Mouse (Mus musculus): Measurements from ENCODE around the gene Rhbdf1. TPM values are rescaled to one million over a fixed set of nuclear protein-coding genes. Genes with fewer than 3 reads are reported as not detected.

The Rhbdf1 gene
- total and polyA plus RNA-seq, 3 experiments, result 2.9 to 14.3 TPM; not detected in 1

DNA sequence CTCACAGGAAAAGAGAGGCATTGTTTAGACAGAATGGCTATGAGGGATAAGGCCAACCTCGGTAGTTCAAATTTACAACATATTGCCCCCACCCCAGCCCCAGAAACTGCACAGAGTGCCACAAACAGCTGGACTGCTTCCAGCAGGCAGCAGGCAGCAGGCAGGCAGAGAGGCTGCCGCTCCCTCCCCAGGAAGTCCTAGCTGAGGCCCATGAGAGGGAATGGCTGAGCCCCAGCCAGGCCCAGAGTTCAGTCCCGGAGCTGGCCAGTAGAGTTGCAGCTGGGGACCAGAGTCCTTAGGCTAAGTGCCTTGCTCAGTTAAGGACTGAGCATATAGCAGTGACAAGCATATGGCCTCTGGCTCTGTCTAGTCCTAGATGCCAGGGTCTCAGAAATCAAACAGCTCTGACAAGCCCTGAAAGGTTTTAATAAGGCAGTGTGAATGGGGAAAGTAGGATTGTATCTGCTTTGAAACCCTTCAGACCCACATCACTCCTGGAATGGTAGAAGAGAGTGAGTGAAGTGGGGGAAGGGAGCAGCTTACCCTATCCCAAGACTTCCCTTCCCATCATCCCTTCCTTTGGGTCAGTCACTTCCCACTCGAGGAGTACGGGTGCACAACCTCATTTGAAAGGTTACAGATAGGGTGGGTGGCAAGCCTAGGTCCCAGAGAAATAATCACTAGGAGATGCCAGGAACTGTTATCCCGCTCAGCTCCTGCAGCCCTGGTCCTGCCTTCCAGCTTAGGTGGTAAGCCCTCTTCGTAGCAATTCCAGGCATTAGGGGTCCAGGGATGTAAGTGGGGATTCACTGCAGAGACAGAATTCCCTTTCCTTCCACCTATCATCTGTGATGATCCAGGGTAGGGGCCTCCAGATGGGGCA is 3.4 kb upstream of the Rhbdf1 start:
- Histone ChIP-seq H3K9me3 (replicated peaks; ENCODE audit: insufficient read depth, low read length) (no peaks in the 10 kb centered on the region), H3K4me3 (ENCODE audit: control insufficient read depth in 1 of 2, insufficient read depth in 1 of 2, low read depth in 2 of 2, low read length in 2 of 2) (peak overlapping the region; percentile 2 to 17; a peak in 1 of 4 replicates), H3K36me3 (ENCODE audit: control insufficient read depth in 1 of 2, insufficient read depth in 2 of 2, low read length in 2 of 2) (peaks cover 0 to 13% of the 10 kb centered on the region in 2 experiments; a peak in 2 of 4 replicates), H3K27ac (ENCODE audit: control insufficient read depth, low read depth, low read length) (peak overlapping the region; percentile 52), H3K27me3 (ENCODE audit: control insufficient read depth in 1 of 2, insufficient read depth in 2 of 2, low read length in 2 of 2) (peaks cover 10 to 14% of the 10 kb centered on the region in 2 experiments), H3K79me2 (ENCODE audit: control insufficient read depth, insufficient read depth, low read length, poor library complexity) (peaks cover 11% of the 10 kb centered on the region), H3K4me1 (ENCODE audit: control insufficient read depth in 1 of 2, insufficient read depth in 2 of 2, low read length in 2 of 2) (peaks cover 9 to 30% of the 10 kb centered on the region in 2 experiments), H3K9ac (ENCODE audit: control insufficient read depth, low read depth, low read length, poor library complexity, severe bottlenecking) (peak overlapping the region; percentile 55)
- TF ChIP-seq MAFK (IDR thresholded peaks at IDR 0.05; ENCODE audit: borderline replicate concordance, low read depth, low read length) (no peak), ELF1 (IDR thresholded peaks at IDR 0.05; ENCODE audit: low read depth, low read length) (0 out of 2 replicates have a peak, but pooled peaks have one; percentile 4)
- peak; percentile 70 for DNase-seq (ENCODE audit: low read depth, low spot score)

DNA sequence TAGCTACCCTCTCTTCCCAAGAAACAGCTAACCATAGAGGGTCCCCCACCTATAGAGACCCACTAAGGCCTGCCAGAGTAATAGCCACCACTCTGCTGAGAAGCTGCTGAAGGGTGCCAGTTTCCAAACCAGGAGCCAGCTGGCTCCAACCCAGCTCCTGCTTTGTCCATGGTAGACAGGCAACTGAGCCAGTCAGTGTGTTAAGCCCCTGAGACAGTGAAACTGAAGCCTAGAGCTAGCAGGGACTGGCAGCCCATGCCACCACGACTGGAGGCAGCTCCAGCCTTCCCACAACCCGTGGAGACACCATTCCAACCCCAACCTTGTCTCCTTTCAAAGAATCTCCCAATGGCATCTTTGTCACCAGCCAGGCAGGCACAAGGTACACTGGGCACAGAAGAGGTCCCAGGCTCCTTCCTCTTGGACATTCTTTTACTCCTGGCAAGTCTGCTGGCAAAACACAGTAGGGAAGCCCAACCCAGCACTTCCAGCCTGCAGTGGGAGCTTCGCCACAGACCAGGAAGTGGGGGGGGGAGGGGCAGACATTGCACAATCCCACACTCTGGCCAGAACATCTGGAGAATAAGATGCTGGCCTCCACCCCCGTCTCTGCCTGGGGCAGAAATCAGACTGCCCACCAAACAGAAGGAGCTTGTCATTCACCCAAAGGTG is 2.5 kb upstream of the Rhbdf1 start:
- DNase-seq (ENCODE audit: low read depth, low spot score), result no peak
- Histone ChIP-seq H3K4me3 (ENCODE audit: control insufficient read depth in 1 of 2, insufficient read depth in 1 of 2, low read depth in 2 of 2, low read length in 2 of 2) (no peak overlapping the region), H3K4me1 (ENCODE audit: control insufficient read depth in 1 of 2, insufficient read depth in 2 of 2, low read length in 2 of 2) (peaks cover 9 to 29% of the 10 kb centered on the region in 2 experiments), H3K9ac (ENCODE audit: control insufficient read depth, low read depth, low read length, poor library complexity, severe bottlenecking) (peak overlapping the region; percentile 55), H3K9me3 (replicated peaks; ENCODE audit: insufficient read depth, low read length) (no peaks in the 10 kb centered on the region), H3K79me2 (ENCODE audit: control insufficient read depth, insufficient read depth, low read length, poor library complexity) (peaks cover 11% of the 10 kb centered on the region), H3K27ac (ENCODE audit: control insufficient read depth, low read depth, low read length) (no peak overlapping the region), H3K27me3 (ENCODE audit: control insufficient read depth in 1 of 2, insufficient read depth in 2 of 2, low read length in 2 of 2) (peaks cover 10 to 14% of the 10 kb centered on the region in 2 experiments), H3K36me3 (ENCODE audit: control insufficient read depth in 1 of 2, insufficient read depth in 2 of 2, low read length in 2 of 2) (peaks cover 0 to 13% of the 10 kb centered on the region in 2 experiments; a peak in 2 of 4 replicates)
- peak; percentile 60; the same call in 1 of the 2 replicates for TF ChIP-seq ELF1 (IDR thresholded peaks at IDR 0.05; ENCODE audit: low read depth, low read length)
- no peak for TF ChIP-seq POLR2AphosphoS5 (IDR thresholded peaks at IDR 0.05; ENCODE audit: borderline replicate concordance, low read depth, low read length)

DNA sequence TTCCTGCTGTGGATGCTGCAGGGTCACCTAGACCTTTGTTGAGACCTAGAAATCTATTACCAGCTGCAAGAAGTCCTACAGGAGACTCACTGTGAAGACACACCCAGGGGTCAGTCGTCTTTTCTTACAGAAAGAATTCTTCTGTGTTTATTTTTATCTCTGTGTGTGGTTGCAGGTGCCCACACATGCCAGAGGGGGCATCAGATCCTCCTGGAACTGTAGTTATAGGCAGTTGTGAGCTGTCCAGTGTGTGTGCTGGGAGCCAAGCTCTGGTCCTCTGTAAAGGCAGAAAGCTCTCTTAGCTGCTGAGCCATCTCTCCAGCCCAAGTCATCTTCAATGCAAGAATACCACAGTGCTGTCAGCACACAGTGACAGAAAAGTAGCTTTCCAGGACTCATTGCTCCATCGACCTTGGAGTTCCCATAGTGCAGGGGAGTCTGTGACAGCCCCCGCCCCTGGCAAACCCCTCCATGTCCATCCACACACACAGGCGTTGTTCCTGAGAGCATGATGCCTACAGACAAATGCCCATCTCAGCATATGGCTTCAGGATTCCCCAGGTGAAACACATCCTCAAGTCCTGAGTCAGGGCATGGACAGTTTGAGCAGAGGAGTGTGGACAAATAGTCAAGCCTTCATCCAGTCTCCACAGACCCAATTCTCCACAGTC is 1.3 kb upstream of the Rhbdf1 start:
- H3K36me3 ChIP-seq (ENCODE audit: control insufficient read depth in 1 of 2, insufficient read depth in 2 of 2, low read length in 2 of 2), result peaks cover 0 to 13% of the 10 kb centered on the region in 2 experiments; a peak in 2 of 4 replicates
- TF ChIP-seq CTCF (IDR thresholded peaks at IDR 0.05 in 2 of 3, conservative IDR thresholded peaks at IDR 0.05 in 1 of 3; ENCODE audit: control insufficient read depth in 1 of 3, insufficient read depth in 1 of 3, low read depth in 2 of 3, low read length in 3 of 3, poor library complexity in 1 of 3, severe bottlenecking in 1 of 3), result peak; percentile 26 to 50 (median 38); a peak in 5 of 6 replicates
- no peak for TF ChIP-seq RCOR1 (IDR thresholded peaks at IDR 0.05; ENCODE audit: low read depth, low read length)
- no peak for TF ChIP-seq MYC (IDR thresholded peaks at IDR 0.05; ENCODE audit: low read depth, low read length)
- TF ChIP-seq CHD1 (IDR thresholded peaks at IDR 0.05; ENCODE audit: low read depth, low read length), result no peak
- no peak for TF ChIP-seq BHLHE40 (IDR thresholded peaks at IDR 0.05; ENCODE audit: borderline replicate concordance, low read depth, low read length)
- H3K9me3 ChIP-seq (replicated peaks; ENCODE audit: insufficient read depth, low read length), result no peaks in the 10 kb centered on the region
- H3K4me1 ChIP-seq (ENCODE audit: control insufficient read depth in 1 of 2, insufficient read depth in 2 of 2, low read length in 2 of 2), result peaks cover 9 to 29% of the 10 kb centered on the region in 2 experiments
- no peak overlapping the region for H3K27ac ChIP-seq (ENCODE audit: control insufficient read depth, low read depth, low read length)
- H3K27me3 ChIP-seq (ENCODE audit: control insufficient read depth in 1 of 2, insufficient read depth in 2 of 2, low read length in 2 of 2), result peaks cover 10 to 14% of the 10 kb centered on the region in 2 experiments
- peak; percentile 50 for DNase-seq (ENCODE audit: low read depth, low spot score)
- H3K4me3 ChIP-seq (ENCODE audit: control insufficient read depth in 1 of 2, insufficient read depth in 1 of 2, low read depth in 2 of 2, low read length in 2 of 2), result no peak overlapping the region
- no peak overlapping the region for H3K9ac ChIP-seq (ENCODE audit: control insufficient read depth, low read depth, low read length, poor library complexity, severe bottlenecking)
- peaks cover 11% of the 10 kb centered on the region for H3K79me2 ChIP-seq (ENCODE audit: control insufficient read depth, insufficient read depth, low read length, poor library complexity)

All from MEL (cell line).